ENCODE assay signal across 15 mouse cellular contexts in the genomic region with DNA sequence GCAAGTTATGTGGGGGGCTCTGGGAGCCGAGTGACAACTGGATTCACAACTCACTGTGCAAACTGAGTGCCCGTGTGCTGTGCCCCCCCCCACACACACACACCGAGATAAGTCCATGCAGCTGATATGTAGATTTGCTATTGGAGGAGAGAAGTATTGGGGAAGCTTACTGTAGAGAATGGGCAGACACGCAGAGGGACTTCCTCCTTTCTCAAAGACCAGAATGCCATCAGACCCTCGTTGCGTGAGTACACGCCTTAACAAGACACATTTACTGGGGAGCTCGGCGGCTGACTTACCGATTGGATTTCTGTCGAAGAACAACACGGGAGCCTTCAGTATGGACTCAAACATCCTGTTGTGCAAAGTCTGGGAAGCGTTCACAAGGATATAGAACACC.
DNase-seq lines count a peak whose midpoint lies in the region; ATAC-seq and TF ChIP-seq lines count a peak whose summit lies in the region.
"Had no signal": no experiment of that assay in that cellular context is flagged by ENCODE, and none has a peak within 500 bp of the region (broad histone marks: within the 10 kb centered on the region; RNA-seq: fewer than 3 reads in every experiment).

No protein-coding gene starts in this region.

- no peak for TF ChIP-seq CTCF in lung, embryonic 14.5 days (IDR thresholded peaks at IDR 0.05; ENCODE audit: low read depth)

- H3K4me1 ChIP-seq in heart, embryonic 11.5 days (ENCODE audit: control insufficient read depth, insufficient read depth, low read length): no peaks in the 10 kb centered on the region
- no peaks in the 10 kb centered on the region for H3K4me1 ChIP-seq in lung, embryonic 14.5 days (ENCODE audit: insufficient read depth)
- H3K4me1 ChIP-seq in heart, embryonic 16.5 days (ENCODE audit: control insufficient read depth, insufficient read depth, low read length): no peaks in the 10 kb centered on the region
- peaks cover 28% of the 10 kb centered on the region for H3K4me1 ChIP-seq in megakaryocyte, embryonic 14.5 days

- H3K36me3 ChIP-seq in heart, embryonic 11.5 days (ENCODE audit: control insufficient read depth, insufficient read depth, low read length): no peaks in the 10 kb centered on the region
- no peaks in the 10 kb centered on the region for H3K36me3 ChIP-seq in lung, embryonic 14.5 days (ENCODE audit: insufficient read depth)
- H3K36me3 ChIP-seq in heart, embryonic 16.5 days (ENCODE audit: control insufficient read depth, insufficient read depth): no peaks in the 10 kb centered on the region
- peaks cover 84% of the 10 kb centered on the region for H3K36me3 ChIP-seq in megakaryocyte, embryonic 14.5 days (replicated peaks; ENCODE audit: low read length)
- H3K36me3 ChIP-seq: embryonic facial prominence, embryonic 10.5 days had no signal

- ATAC-seq in heart, embryonic 11.5 days (replicated peaks; ENCODE audit: insufficient number of reproducible peaks, low FRiP score, low TSS enrichment): no peak
- ATAC-seq in lung, embryonic 14.5 days (ENCODE audit: insufficient read depth): no peak
- ATAC-seq in heart, embryonic 16.5 days (replicated peaks; ENCODE audit: extremely low read depth, insufficient read depth, low FRiP score): no peak
- ATAC-seq: hindbrain, embryonic 16.5 days had no signal

- intact Hi-C loops in left cerebral cortex, postnatal 4 days (cut with DNase I): loop anchor here (5.0 kb wide), 1 partner anchor 382 kb away; no protein-coding TSS in a partner anchor

- 70% methylated on average over 13 of the region's 13 CpGs for WGBS in heart, embryonic 11.5 days (ENCODE audit: insufficient replicate concordance)
- 72% methylated on average over 13 of the region's 13 CpGs for WGBS in lung, embryonic 14.5 days
- WGBS in heart, embryonic 16.5 days: 60% methylated on average over 13 of the region's 13 CpGs

- no peak overlapping the region for H3K27ac ChIP-seq in heart, embryonic 11.5 days (ENCODE audit: low read depth, low read length)
- no peak overlapping the region for H3K27ac ChIP-seq in lung, embryonic 14.5 days (ENCODE audit: low read depth)
- H3K27ac ChIP-seq in heart, embryonic 16.5 days (ENCODE audit: low read length): no peak overlapping the region
- H3K27ac ChIP-seq: embryonic facial prominence, embryonic 10.5 days had no signal

- no peak overlapping the region for H3K4me3 ChIP-seq in heart, embryonic 11.5 days (ENCODE audit: low read depth, low read length)
- no peak overlapping the region for H3K4me3 ChIP-seq in lung, embryonic 14.5 days (ENCODE audit: low read depth, low read length)
- no peak overlapping the region for H3K4me3 ChIP-seq in heart, embryonic 16.5 days (ENCODE audit: low read length)
- peak overlapping the region; percentile 74 for H3K4me3 ChIP-seq in megakaryocyte, embryonic 14.5 days (replicated peaks)
- H3K4me3 ChIP-seq: embryonic facial prominence, embryonic 10.5 days had no signal

- H3K9ac ChIP-seq in heart, embryonic 11.5 days (ENCODE audit: low read depth, low read length): no peak overlapping the region
- H3K9ac ChIP-seq in lung, embryonic 14.5 days: no peak overlapping the region
- no peak overlapping the region for H3K9ac ChIP-seq in heart, embryonic 16.5 days (ENCODE audit: low read length)

- no peaks in the 10 kb centered on the region for H3K9me3 ChIP-seq in heart, embryonic 11.5 days (replicated peaks; ENCODE audit: control insufficient read depth, low read length)
- no peaks in the 10 kb centered on the region for H3K9me3 ChIP-seq in lung, embryonic 14.5 days (ENCODE audit: low read depth, low read length)
- no peaks in the 10 kb centered on the region for H3K9me3 ChIP-seq in heart, embryonic 16.5 days (replicated peaks; ENCODE audit: control insufficient read depth, low read length)
- H3K9me3 ChIP-seq in megakaryocyte, embryonic 14.5 days: no peaks in the 10 kb centered on the region
- H3K9me3 ChIP-seq: embryonic facial prominence, embryonic 10.5 days had no signal

- H3K27me3 ChIP-seq in heart, embryonic 11.5 days (ENCODE audit: control insufficient read depth, insufficient read depth, low read length): no peaks in the 10 kb centered on the region
- no peaks in the 10 kb centered on the region for H3K27me3 ChIP-seq in lung, embryonic 14.5 days (ENCODE audit: insufficient read depth, low read length)
- peaks cover 3% of the 10 kb centered on the region; the same call in 1 of the 2 replicates for H3K27me3 ChIP-seq in heart, embryonic 16.5 days (ENCODE audit: control insufficient read depth, insufficient read depth, low read length)
- H3K27me3 ChIP-seq in megakaryocyte, embryonic 14.5 days (replicated peaks): no peaks in the 10 kb centered on the region

- DNase-seq in heart, adult 8-10 months (ENCODE audit: low spot score): no peak
- no peak for DNase-seq in lung, embryonic 14.5 days
- DNase-seq in lung, postnatal 36 days: no peak
- DNase-seq in left cerebral cortex, postnatal 4 days: no peak
- no peak for DNase-seq in urinary bladder, postnatal 36 days (ENCODE audit: low spot score in 2 of 2)
- DNase-seq: adrenal gland, adult 8-10 months; B cell, adult 2 months; cerebellum, postnatal 10 days; kidney, adult 8-10 months; thymus, postnatal 14 days had no signal

- H3K4me2 ChIP-seq in heart, embryonic 11.5 days: peak overlapping the region; percentile 12
- H3K4me2 ChIP-seq in lung, embryonic 14.5 days: peak overlapping the region; percentile 29; the same call in 1 of the 2 replicates
- H3K4me2 ChIP-seq in heart, embryonic 16.5 days (ENCODE audit: low read depth, low read length): 0 out of 2 replicates have a peak overlapping the region, but pooled peaks have one; percentile 10
